Mouse (Mus musculus): Measurements from ENCODE around the gene Wnt1.

The Wnt1 gene

DNA sequence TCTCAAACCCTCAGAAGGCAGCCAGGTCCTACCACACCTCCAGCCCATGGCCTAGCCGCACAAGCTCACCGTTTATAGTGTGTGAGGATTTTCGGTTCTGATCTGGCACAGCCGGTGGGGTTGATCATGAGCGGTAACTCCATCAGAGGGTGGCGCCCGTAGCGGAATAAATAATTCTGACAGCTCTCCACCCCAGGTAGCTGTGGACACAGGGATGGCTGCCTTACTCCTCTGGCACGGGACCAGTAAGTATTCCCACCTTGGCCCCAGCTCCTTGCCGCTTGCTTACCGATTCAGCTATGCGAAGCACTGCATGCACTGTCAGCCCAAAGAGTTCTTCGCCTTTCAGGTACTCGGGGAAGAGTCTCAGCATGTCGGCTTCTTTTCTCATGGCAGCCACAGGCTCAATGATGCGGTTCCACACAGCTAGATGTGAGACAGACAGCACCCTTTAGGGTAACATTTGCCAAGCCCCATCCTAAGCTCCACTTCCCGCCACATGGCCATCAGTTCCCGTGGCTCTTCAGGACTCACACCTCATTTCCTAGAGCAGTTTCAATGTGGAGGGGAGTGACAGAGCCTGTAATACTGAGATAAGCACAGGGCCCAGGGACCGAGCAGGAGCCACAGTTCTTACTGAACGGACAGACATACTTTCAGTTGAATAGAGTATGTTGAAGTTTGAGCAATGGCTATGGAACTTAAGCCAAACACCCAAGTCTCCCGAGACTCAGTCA, 47.5 kb downstream of the Wnt1 start:
- DNase-seq (ENCODE audit: low read depth, low spot score) = no peak

DNA sequence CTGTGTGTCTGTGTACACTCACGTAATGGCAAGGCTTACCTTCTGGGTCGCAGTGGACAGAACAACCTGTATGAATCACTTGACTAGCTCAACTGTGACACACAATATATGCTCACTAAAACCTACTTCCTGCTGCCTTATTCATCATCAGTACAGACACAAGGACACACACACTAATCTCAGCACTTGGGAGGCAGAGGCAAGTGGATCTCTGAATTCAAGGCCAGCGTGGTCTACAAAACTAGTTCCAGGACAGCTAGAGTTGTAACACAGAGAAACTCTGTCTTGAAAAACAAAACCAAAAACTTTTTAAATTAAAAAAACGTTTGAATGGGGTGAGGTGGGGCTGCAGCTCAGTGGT, 48.1 kb downstream of the Wnt1 start:
- DNase-seq (ENCODE audit: low read depth, low spot score) = no peak

DNA sequence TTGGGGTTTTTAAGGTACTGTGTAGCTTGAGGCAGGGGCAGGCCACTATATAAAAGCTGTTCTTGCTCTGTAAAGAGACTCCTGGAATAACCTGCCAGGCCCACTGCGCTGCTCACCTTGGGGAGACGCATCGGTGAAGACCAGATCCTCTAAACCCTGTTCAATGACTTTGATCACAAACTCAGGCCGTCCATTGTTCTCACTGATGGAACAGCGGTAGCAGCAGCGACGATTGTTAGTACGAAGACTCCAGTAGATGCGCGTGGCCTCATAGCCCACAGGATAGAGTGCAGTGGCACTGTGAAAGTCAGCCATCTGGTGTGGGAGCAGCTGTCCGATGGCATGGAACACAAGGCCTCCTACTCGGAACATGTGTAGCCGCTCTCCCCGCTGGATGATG, 49.5 kb downstream of the Wnt1 start:
- DNase-seq (ENCODE audit: low read depth, low spot score) = no peak

DNA sequence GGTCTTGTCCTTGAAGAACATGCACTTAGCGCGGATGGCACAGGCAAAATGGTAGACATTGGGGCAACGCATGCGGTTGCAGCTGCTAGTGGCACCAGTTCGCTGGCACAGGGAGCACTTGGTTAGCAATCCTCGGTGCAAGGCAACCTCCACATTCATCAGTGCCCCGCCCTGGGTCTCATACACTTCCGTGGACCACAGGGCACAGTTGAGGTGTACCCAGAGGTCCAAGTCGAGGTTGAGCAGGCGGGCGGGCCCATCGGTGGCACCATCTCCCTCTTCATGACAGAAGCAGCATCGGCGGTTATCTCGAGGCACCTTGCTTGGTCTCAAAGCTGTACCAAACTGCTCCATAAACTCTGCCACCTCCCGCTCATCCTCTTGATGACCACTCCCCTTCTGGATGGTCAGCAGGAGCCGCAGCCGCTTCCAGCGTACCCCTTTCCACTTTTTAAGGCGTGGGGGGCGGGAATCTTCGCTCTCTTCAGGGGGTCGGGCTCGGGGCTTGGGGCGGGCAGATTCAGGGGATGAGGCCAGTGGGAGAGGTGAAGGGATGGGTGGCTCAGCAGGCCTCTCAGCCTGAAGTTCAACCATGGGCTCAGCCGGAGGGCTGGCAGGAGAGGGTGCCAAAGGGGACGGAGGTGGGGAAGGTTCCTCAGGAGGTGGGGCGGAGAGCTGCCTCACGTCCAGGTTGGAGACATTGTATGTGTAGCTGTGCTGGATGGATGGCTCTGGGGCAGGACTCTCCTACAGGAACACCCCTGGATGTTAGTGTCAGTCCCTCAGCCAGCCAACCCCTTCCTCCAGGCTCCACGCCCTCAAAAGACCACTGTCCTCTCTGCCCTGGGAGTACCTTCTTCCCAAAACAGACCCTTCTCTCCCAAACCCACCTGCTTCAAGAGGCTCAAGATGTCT, 50.3 kb downstream of the Wnt1 start:
- DNase-seq (ENCODE audit: low read depth, low spot score) = no peak
